Mouse (Mus musculus) liver, embryonic 16.5 days (tissue): ENCODE measurements around the gene Abcb11. TPM values are rescaled to one million over a fixed set of nuclear protein-coding genes. Genes with fewer than 3 reads are reported as not detected.
"Not testable (repeated sequence)": the region's sequence is repeated elsewhere in the genome, so short reads cannot be mapped to it uniquely, and the experiment has no call there.

Source experiments
- ATAC-seq: fragments of 200-750 bp; cut with Nextera tagmentation; 2 replicates; pipeline ENCODE4 v1.8.0; 2017; ENCODE audit warnings: low read depth, mild to moderate bottlenecking, moderate number of reproducible peaks, moderate library complexity
- H3K27ac ChIP-seq: fragments of 300-500 bp; sonication (generic); 2 replicates; pipeline ENCODE4 v1.5.1; 2014; ENCODE audit warnings: mild to moderate bottlenecking, low read length
- H3K27me3 ChIP-seq: fragments of 300-500 bp; sonication (generic); 2 replicates; pipeline ENCODE4 v1.6.1; 2014; ENCODE audit warnings: low read depth, low read length, mixed read lengths; ENCODE audit not compliant: control insufficient read depth, insufficient read depth
- H3K36me3 ChIP-seq: fragments of 300-500 bp; sonication (generic); 2 replicates; pipeline ENCODE4 v1.6.1; 2014; ENCODE audit warnings: mild to moderate bottlenecking; ENCODE audit not compliant: control insufficient read depth, insufficient read depth
- H3K4me1 ChIP-seq: fragments of 300-500 bp; sonication (generic); 2 replicates; pipeline ENCODE4 v1.6.1; 2014; ENCODE audit warnings: low read depth, low read length, mixed read lengths; ENCODE audit not compliant: control insufficient read depth
- H3K4me2 ChIP-seq: fragments of 300-500 bp; sonication (generic); 2 replicates; pipeline ENCODE4 v1.6.1; 2014; ENCODE audit warnings: low read depth, low read length, mixed read lengths
- H3K4me3 ChIP-seq: fragments of 300-500 bp; sonication (generic); 2 replicates; pipeline ENCODE4 v1.5.1; 2014; ENCODE audit warnings: low read depth, mild to moderate bottlenecking, low read length
- H3K9ac ChIP-seq: fragments of 300-500 bp; sonication (generic); 2 replicates; pipeline ENCODE4 v1.6.1; 2014; ENCODE audit warnings: low read depth, low read length
- H3K9me3 ChIP-seq: fragments of 300-500 bp; sonication (generic); replicated peaks from 2 replicates; pipeline ENCODE4 v1.6.1; 2016; ENCODE audit warnings: low read length; ENCODE audit not compliant: control insufficient read depth
- WGBS: fragments of 180-500 bp; shearing (Covaris S2); extraction: QIAGEN DNeasy Blood & Tissue Kit; methylation state at CpG from one replicate; pipeline ENCODE4 v1.1.7; 2014; ENCODE audit not compliant: insufficient replicate concordance; 5-methylcytosine and 5-hydroxymethylcytosine counted together
- polyA plus RNA-seq: library from polyadenylated mRNA; unstranded; fragments of >200 nt; fragmentation: Nextera tagmentation; extraction: Ambion mirVana; gene quantifications from 2 replicates; pipeline ENCODE4 v1.2.1, GENCODE M21; 2015

Abcb11 gene
- polyA plus RNA-seq, 1 experiment from 2014 or later, result 20.9 TPM

DNA sequence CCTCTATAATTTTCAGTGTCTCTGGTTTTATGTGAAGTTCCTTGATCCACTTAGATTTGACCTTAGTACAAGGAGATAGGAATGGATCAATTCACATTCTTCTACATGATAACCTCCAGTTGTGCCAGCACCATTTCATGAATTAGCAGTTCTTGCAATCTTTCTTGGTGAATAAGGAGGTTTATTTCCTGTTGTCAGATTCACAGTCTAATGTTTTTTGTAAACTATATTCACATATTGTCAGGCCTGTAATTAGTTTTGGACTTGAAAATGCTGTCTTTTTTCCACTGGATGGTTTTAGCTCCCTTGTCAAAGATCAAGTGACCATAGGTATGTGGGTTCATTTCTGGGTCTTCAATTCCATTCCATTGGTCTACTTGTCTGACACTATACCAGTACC, 13.0 kb upstream of the Abcb11 start:
- H3K9me3 ChIP-seq, H3K9ac ChIP-seq, H3K4me1 ChIP-seq, H3K36me3 ChIP-seq, H3K27ac ChIP-seq, H3K4me2 ChIP-seq, H3K27me3 ChIP-seq, H3K4me3 ChIP-seq: not testable (repeated sequence)
- ATAC-seq, result peak; percentile 100

DNA sequence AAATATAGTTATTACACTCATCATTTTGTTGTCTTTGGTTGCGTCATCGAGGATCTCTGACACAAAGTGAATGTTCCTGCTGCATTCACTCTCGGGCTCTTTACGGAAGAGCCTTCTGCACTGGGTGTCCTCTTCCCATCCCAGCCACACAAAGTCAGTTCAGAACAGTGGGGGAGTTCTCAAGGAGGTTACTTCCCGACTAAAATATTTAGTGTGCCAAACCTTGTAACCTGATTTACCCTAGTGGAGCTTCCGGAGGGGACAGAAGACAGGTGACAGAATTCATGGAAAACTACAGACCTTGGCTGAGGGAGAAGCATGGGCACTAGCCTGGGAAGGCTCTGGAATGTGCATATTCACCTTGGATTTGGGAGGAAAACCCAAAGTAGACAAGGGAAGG, 910 bp downstream of the Abcb11 start:
- H3K27me3 ChIP-seq, result no peaks in the 10 kb centered on the region
- peak overlapping the region; percentile 43; the same call in 1 of the 2 replicates for H3K27ac ChIP-seq
- peak overlapping the region; percentile 39 for H3K4me2 ChIP-seq
- ATAC-seq, result no peak
- 66% methylated on average over 6 of the region's 6 CpGs for WGBS
- peak overlapping the region; percentile 18; the same call in 1 of the 2 replicates for H3K9ac ChIP-seq
- H3K4me1 ChIP-seq, result no peaks in the 10 kb centered on the region
- H3K9me3 ChIP-seq, result no peaks in the 10 kb centered on the region
- no peaks in the 10 kb centered on the region for H3K36me3 ChIP-seq
- H3K4me3 ChIP-seq, result peak overlapping the region; percentile 36

DNA sequence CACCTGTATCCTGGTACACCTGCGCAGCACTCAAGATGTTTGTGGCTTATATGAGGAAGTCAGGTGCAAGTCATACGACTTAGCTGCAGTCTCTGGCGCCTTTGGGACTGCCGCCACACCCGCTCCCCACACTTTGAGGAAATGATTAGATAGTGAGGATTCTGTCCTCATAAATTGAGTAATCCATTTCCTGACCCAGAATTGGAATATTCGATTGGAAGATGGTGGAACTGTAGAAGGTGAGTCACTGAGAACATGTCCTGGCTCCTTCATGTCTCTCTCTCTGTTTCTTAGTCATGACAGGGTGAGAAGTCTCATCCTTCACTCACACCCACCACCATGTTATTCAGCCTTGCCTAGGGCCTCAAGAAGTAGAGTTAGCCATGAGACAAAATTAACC, 10.9 kb downstream of the Abcb11 start:
- not testable (repeated sequence) for H3K27me3 ChIP-seq, H3K36me3 ChIP-seq, H3K27ac ChIP-seq, H3K9me3 ChIP-seq, H3K4me1 ChIP-seq, H3K4me2 ChIP-seq, ATAC-seq, H3K9ac ChIP-seq, H3K4me3 ChIP-seq
- WGBS, result 64% methylated on average over 5 of the region's 6 CpGs

DNA sequence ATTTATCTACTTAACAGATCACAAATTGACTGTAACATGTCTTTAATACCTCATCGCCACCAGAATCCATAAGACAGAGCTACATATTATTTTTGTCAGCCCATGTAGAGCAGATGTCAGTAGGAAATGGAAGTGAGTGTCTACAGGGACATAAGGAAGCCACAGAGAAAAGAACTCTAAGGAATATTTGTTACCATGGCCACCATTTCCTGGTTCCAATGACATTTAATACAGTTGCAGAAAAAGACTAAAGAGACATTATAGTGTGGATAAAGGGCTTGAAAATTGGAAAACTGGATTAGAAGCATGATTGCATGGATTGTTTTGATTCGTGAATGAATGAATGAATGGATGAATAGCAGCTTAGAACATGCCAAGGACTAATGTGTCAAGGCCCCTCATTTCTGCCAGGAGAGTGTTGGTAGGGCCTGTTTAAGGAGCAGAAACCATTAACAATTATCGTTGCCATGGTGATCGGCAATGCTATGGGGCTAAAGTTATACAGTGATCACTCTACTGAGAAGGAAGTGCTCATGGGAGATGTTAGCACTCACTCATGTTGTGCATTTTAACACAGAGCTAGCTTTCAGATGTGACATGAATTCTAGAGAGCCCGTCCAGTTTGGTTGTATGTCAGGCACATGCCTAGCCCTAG, 13.8 kb downstream of the Abcb11 start:
- H3K4me1 ChIP-seq, result no peaks in the 10 kb centered on the region
- 68% methylated on average over 5 of the region's 5 CpGs for WGBS
- no peak overlapping the region for H3K4me3 ChIP-seq
- no peaks in the 10 kb centered on the region for H3K27me3 ChIP-seq
- no peak overlapping the region for H3K9ac ChIP-seq
- no peak for ATAC-seq
- H3K36me3 ChIP-seq, result no peaks in the 10 kb centered on the region
- H3K4me2 ChIP-seq, result no peak overlapping the region
- no peaks in the 10 kb centered on the region for H3K9me3 ChIP-seq
- H3K27ac ChIP-seq, result no peak overlapping the region

DNA sequence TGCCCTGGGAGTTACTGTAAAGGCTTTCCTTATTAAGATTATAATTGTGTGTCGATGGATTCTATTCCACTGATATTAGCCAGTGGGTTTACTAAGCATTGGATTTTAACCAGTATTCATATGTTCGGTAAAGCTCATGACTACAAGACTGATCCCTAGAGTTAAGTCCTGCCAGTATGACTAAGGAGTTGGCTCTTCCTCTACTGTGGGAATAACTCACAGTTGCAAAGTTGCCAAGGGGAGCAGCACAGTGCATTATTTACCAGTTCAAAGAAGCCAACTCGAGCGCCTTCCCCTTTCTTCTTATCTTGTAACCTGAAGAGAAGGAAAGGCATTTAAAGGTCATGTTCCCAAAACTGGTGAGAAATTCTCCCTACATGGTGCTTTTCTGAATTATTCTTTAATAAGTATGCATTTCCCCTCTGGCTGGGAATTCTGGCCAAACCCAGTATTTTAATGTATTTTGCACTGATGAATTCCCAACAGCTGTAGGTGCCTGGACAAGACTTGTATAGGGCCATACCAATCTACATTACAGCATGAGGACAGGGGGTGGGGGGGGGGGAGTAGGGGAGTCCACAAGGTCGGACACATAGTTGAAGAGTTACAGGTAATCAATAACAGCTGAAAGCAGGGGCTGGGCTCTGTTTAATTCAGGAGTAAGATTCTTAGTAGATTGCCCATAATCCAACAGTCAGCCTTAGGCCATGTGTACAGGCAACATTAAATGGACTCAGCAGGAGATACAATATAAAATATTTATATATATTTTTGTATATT, 17.3 kb downstream of the Abcb11 start:
- Histone ChIP-seq H3K27ac (no peak overlapping the region), H3K36me3 (no peaks in the 10 kb centered on the region), H3K4me1 (no peaks in the 10 kb centered on the region), H3K4me3 (no peak overlapping the region), H3K9me3 (no peaks in the 10 kb centered on the region), H3K4me2 (no peak overlapping the region), H3K9ac (no peak overlapping the region), H3K27me3 (no peaks in the 10 kb centered on the region)
- peak; percentile 61 for ATAC-seq
- 46% methylated on average over 5 of the region's 5 CpGs for WGBS

DNA sequence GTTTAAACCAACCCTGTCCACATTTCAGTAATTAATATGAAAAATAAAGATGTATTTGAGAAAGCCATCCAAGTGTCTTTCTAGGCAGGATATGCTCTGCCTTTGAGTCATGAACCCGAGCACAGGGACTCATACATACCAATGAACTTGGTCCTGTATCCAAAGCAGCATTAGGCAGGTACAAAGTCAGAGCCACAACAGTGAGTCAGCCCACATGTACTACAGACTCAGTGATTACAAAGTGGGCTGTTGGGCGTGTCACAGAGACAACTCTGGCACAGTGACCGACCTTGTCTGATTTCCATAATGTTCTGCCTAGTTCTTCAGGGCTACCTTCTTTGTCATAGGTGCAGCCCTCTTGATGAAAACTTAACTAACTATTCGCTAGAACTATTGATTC, 19.4 kb downstream of the Abcb11 start:
- no peak for ATAC-seq
- Histone ChIP-seq H3K36me3 (no peaks in the 10 kb centered on the region), H3K27me3 (no peaks in the 10 kb centered on the region), H3K4me3 (no peak overlapping the region), H3K9me3 (no peaks in the 10 kb centered on the region), H3K4me2 (no peak overlapping the region), H3K9ac (no peak overlapping the region), H3K4me1 (no peaks in the 10 kb centered on the region), H3K27ac (no peak overlapping the region)
- 54% methylated on average over 4 of the region's 4 CpGs for WGBS

DNA sequence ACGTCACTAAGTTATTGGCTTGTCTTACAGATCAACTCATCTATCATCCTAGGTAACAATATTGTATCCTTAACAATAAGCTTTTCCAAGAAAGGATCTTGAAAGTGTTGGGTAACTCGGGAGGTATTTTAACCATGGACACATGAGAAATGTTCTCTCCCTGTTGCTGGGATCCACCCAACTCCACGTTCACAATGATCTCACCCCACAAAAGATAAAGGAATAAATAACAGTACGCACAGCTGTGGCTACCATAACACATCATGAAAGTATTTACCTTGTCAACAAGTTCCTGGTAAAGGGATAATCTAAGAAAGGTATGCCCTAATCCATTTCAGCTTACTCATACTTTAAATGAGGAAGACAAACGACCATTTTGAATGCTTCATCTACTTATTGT, 21.0 kb downstream of the Abcb11 start:
- Histone ChIP-seq H3K36me3 (no peaks in the 10 kb centered on the region), H3K9ac (no peak overlapping the region), H3K27me3 (no peaks in the 10 kb centered on the region), H3K4me2 (no peak overlapping the region), H3K9me3 (no peaks in the 10 kb centered on the region), H3K27ac (no peak overlapping the region), H3K4me1 (no peaks in the 10 kb centered on the region), H3K4me3 (no peak overlapping the region)
- WGBS, result 54% methylated on average over 5 of the region's 5 CpGs
- ATAC-seq, result no peak

DNA sequence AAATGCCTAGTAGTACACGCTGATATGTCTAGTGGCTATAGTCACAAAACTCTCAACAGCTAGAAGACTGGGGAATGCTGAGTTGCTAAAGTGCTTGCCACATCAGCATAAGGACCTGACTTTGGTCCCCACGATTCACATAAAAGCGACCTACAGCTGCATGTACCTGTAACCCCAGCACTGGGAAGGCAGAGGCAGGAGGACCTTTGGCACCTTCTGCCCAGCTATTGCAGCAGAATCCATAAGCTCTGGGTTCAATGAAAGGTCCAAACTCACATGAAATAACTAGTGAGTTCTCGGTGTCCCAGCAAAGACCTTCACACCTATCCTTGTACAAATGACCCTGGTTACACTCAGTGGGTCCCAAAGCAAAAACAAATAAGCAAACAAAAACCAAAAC, 31.1 kb downstream of the Abcb11 start:
- Histone ChIP-seq H3K9ac (no peak overlapping the region), H3K27me3 (no peaks in the 10 kb centered on the region), H3K4me3 (no peak overlapping the region), H3K9me3 (no peaks in the 10 kb centered on the region), H3K4me1 (no peaks in the 10 kb centered on the region), H3K27ac (no peak overlapping the region), H3K4me2 (no peak overlapping the region), H3K36me3 (no peaks in the 10 kb centered on the region)
- WGBS, result 57% methylated on average over 4 of the region's 4 CpGs
- ATAC-seq, result no peak

DNA sequence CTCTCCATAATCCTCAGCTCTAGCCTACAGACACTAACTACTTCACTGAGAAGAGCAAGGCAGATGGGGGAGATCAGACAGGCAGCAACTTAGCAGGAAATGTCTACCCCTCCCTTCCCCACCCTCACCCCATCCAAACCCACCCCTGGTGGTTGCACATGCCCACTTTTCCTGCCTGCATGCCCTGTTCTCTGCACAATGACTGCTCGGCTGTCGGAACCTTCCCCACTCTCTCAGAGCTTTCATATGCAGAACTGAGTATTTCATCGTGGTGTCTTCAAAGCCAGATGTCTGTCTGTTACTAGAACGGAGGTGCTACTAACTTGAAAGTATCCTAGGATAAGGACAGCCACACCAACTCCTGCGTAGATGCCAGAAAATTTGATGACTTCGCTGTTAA, 34.3 kb downstream of the Abcb11 start:
- Histone ChIP-seq H3K4me2 (no peak overlapping the region), H3K27ac (no peak overlapping the region), H3K27me3 (no peaks in the 10 kb centered on the region), H3K9me3 (no peaks in the 10 kb centered on the region), H3K4me1 (no peaks in the 10 kb centered on the region), H3K9ac (no peak overlapping the region), H3K4me3 (no peak overlapping the region), H3K36me3 (no peaks in the 10 kb centered on the region)
- 54% methylated on average over 6 of the region's 6 CpGs for WGBS
- no peak for ATAC-seq
